Mouse (Mus musculus) C2C12 (cell line): ENCODE results near the gene Pon3. TPM values are rescaled to one million over a fixed set of nuclear protein-coding genes. Genes with fewer than 3 reads are reported as not detected.

Source experiments
- H3K27me3 ChIP-seq: one replicate; pipeline ENCODE4 v1.6.1; 2011; ENCODE audit not compliant: control insufficient read depth, insufficient read depth, insufficient read length
- H3K36me3 ChIP-seq: one replicate; pipeline ENCODE4 v1.6.1; 2011; ENCODE audit not compliant: control insufficient read depth, insufficient read depth
- H3K4me3 ChIP-seq: one replicate; pipeline ENCODE4 v1.5.1; 2011; ENCODE audit warnings: mild to moderate bottlenecking, control low read depth; ENCODE audit not compliant: poor library complexity, insufficient read depth, severe bottlenecking
- H3K79me2 ChIP-seq: one replicate; pipeline ENCODE4 v1.6.1; 2011; ENCODE audit not compliant: control insufficient read depth, insufficient read depth
- H3K79me3 ChIP-seq: one replicate; pipeline ENCODE4 v1.6.1; 2011; ENCODE audit warnings: low read depth, control low read depth
- H3ac ChIP-seq: one replicate; pipeline ENCODE3; 2011; ENCODE audit warnings: low read depth; ENCODE audit not compliant: control insufficient read depth, insufficient read length
- CEBPB ChIP-seq: IDR thresholded peaks from one replicate; pipeline ENCODE4 v1.6.1; 2011; ENCODE audit warnings: low read depth, mild to moderate bottlenecking, control low read depth, moderate library complexity
- CTCF ChIP-seq: IDR thresholded peaks from one replicate; pipeline ENCODE4 v1.5.1; 2011; ENCODE audit not compliant: control insufficient read depth, insufficient read depth, insufficient read length
- FOSL1 ChIP-seq: IDR thresholded peaks from one replicate; pipeline ENCODE4 v1.8.0; 2011; ENCODE audit warnings: mild to moderate bottlenecking, low read length; ENCODE audit not compliant: poor library complexity, insufficient read depth, severe bottlenecking
- MAX ChIP-seq: IDR thresholded peaks from one replicate; pipeline ENCODE4 v1.6.1; 2011; ENCODE audit warnings: mild to moderate bottlenecking, control low read depth
- MYOD1 ChIP-seq: IDR thresholded peaks from one replicate; pipeline ENCODE4 v1.6.1; 2011; ENCODE audit warnings: low read depth; ENCODE audit not compliant: control insufficient read depth, insufficient read length
- MYOG ChIP-seq: IDR thresholded peaks from one replicate; pipeline ENCODE4 v1.6.1; 2011; ENCODE audit not compliant: control insufficient read depth, insufficient read length; ENCODE audit errors: extremely low read depth
- USF1 ChIP-seq: IDR thresholded peaks from one replicate; pipeline ENCODE4 v1.6.1; 2011; ENCODE audit warnings: low read depth, mild to moderate bottlenecking, control low read depth, moderate library complexity
- long read RNA-seq, 2 experiments: library from polyadenylated mRNA; unstranded; transcript quantifications; one replicate each; pipeline ENCODE4 v2.0.0; 2019 to 2020
- polyA plus RNA-seq: library from polyadenylated mRNA; unstranded; fragments of >200 nt; fragmentation: generic; extraction: Trizol; gene quantifications from one replicate; pipeline ENCODE4 v1.2.1, GENCODE M21; 2012; ENCODE audit warnings: missing spikeins

Pon3 gene
- polyA plus RNA-seq: 0.78 TPM
- long read RNA-seq, experiment 1, transcript Pon3-201 (9 exons, 1,837 nt): major isoform, 8 of 10 reads
- long read RNA-seq, experiment 1, partial matches to known transcripts: 0 of 10 reads
- long read RNA-seq, experiment 1, other reads (novel, unspliced or antisense): 0 of 10 reads
- long read RNA-seq, experiment 2, transcript Pon3-201 (9 exons, 1,837 nt): major isoform, 7 of 7 reads
- long read RNA-seq, experiment 2, partial matches to known transcripts: 0 of 7 reads
- long read RNA-seq, experiment 2, other reads (novel, unspliced or antisense): 0 of 7 reads

- no peaks in the 10 kb centered on the region for H3K79me2 ChIP-seq
These were observed at the start of gene Pon3 for GRCm38 (mm10) chr6:5255722-5256451. Gene Pon3, minus strand, starts transcription at chr6:5256286.

GRCm38 (mm10) chr6:5304956-5305355 lies 48.9 kb upstream of the Pon3 start:
- TF ChIP-seq FOSL1: no peak
- no peak for TF ChIP-seq MAX
- no peak for TF ChIP-seq USF1
- TF ChIP-seq CEBPB: no peak
- TF ChIP-seq MYOG: no peak
- no peak for TF ChIP-seq CTCF
- TF ChIP-seq MYOD1: no peak
- Histone ChIP-seq H3ac (no peak overlapping the region), H3K79me3 (no peaks in the 10 kb centered on the region), H3K27me3 (peaks cover 3% of the 10 kb centered on the region), H3K79me2 (no peaks in the 10 kb centered on the region), H3K36me3 (no peaks in the 10 kb centered on the region), H3K4me3 (no peak overlapping the region)

More at GRCm38 (mm10) chr6:5255722-5256451, at the start of gene Pon3:
- Histone ChIP-seq H3K4me3 (no peak within 1 kb of the TSS), H3K79me3 (no peaks in the 10 kb centered on the region), H3K36me3 (no peaks in the 10 kb centered on the region), H3K27me3 (no peaks in the 10 kb centered on the region), H3ac (no peak within 1 kb of the TSS)
- TF ChIP-seq USF1 (no peak), MYOG (no peak), MAX (no peak)

GRCm38 (mm10) chr6:5300629-5301028 lies 44.5 kb upstream of the Pon3 start:
- Histone ChIP-seq H3K79me2 (no peaks in the 10 kb centered on the region), H3ac (no peak overlapping the region), H3K4me3 (no peak overlapping the region), H3K27me3 (peaks cover 3% of the 10 kb centered on the region), H3K36me3 (no peaks in the 10 kb centered on the region), H3K79me3 (peaks cover 2% of the 10 kb centered on the region)
- no peak for TF ChIP-seq CEBPB
- no peak for TF ChIP-seq USF1
- no peak for TF ChIP-seq MYOG
- TF ChIP-seq MYOD1: no peak
- TF ChIP-seq FOSL1: no peak
- no peak for TF ChIP-seq MAX
- no peak for TF ChIP-seq CTCF

GRCm38 (mm10) chr6:5299561-5299960 lies 43.5 kb upstream of the Pon3 start:
- TF ChIP-seq CEBPB: no peak
- TF ChIP-seq MYOG: no peak
- TF ChIP-seq FOSL1: no peak
- no peak for TF ChIP-seq USF1
- no peak for TF ChIP-seq MYOD1
- no peak for TF ChIP-seq MAX
- TF ChIP-seq CTCF: no peak

GRCm38 (mm10) chr6:5298092-5298554 lies 42.0 kb upstream of the Pon3 start, which contains the start of gene Pon2:
Gene Pon2, minus strand, starts transcription at chr6:5298455.
- Histone ChIP-seq H3K79me2 (no peaks in the 10 kb centered on the region), H3K36me3 (no peaks in the 10 kb centered on the region), H3K79me3 (peaks cover 2% of the 10 kb centered on the region), H3ac (peak within 1 kb of the TSS; percentile 100), H3K4me3 (peak within 1 kb of the TSS; percentile 50), H3K27me3 (no peaks in the 10 kb centered on the region)
- TF ChIP-seq CTCF (no peak), MYOG (no peak), MAX (peak; percentile 38), CEBPB (no peak)

More at GRCm38 (mm10) chr6:5299561-5299960, 43.5 kb upstream of the Pon3 start:
- no peaks in the 10 kb centered on the region for H3K79me2 ChIP-seq
- H3K4me3 ChIP-seq: no peak overlapping the region
- peaks cover 2% of the 10 kb centered on the region for H3K79me3 ChIP-seq
- no peaks in the 10 kb centered on the region for H3K27me3 ChIP-seq
- H3ac ChIP-seq: no peak overlapping the region
- H3K36me3 ChIP-seq: no peaks in the 10 kb centered on the region
